Mouse (Mus musculus) forebrain, postnatal 0 days (tissue): ENCODE results near the gene Btk. TPM values are rescaled to one million over a fixed set of nuclear protein-coding genes. Genes with fewer than 3 reads are reported as not detected.
A peak's percentile ranks its signal among the peaks of the same experiment; 100 is the strongest.
"Not testable (repeated sequence)": the region's sequence is repeated elsewhere in the genome, so short reads cannot be mapped to it uniquely, and the experiment has no call there.

Experiments used
- ATAC-seq: fragments of 200-750 bp; cut with Nextera tagmentation; 2 replicates; pipeline ENCODE4 v1.8.0; 2017; ENCODE audit warnings: mild to moderate bottlenecking, moderate library complexity
- DNase-seq: peaks from one replicate; pipeline ENCODE4 v3.0.0-alpha.2; 2015
- H3K27ac ChIP-seq: fragments of 300-500 bp; sonication (generic); 2 replicates; pipeline ENCODE4 v1.5.1; 2014; ENCODE audit warnings: low read depth, mild to moderate bottlenecking, antibody characterized with exemption, low read length, moderate library complexity, mixed read lengths
- H3K27me3 ChIP-seq: fragments of 300-500 bp; sonication (generic); 2 replicates; pipeline ENCODE4 v1.6.1; 2014; ENCODE audit warnings: mild to moderate bottlenecking, low read length, mixed read lengths; ENCODE audit not compliant: insufficient read depth
- H3K36me3 ChIP-seq: fragments of 300-500 bp; sonication (generic); 2 replicates; pipeline ENCODE4 v1.6.1; 2014; ENCODE audit warnings: mild to moderate bottlenecking, moderate library complexity; ENCODE audit not compliant: insufficient read depth
- H3K4me1 ChIP-seq: fragments of 300-500 bp; sonication (generic); 2 replicates; pipeline ENCODE4 v1.6.1; 2014; ENCODE audit warnings: antibody characterized with exemption; ENCODE audit not compliant: insufficient read depth
- H3K4me2 ChIP-seq: fragments of 300-500 bp; sonication (generic); 2 replicates; pipeline ENCODE4 v1.6.1; 2014; ENCODE audit warnings: low read depth, mild to moderate bottlenecking, moderate library complexity
- H3K4me3 ChIP-seq: fragments of 300-500 bp; sonication (generic); 2 replicates; pipeline ENCODE4 v1.5.1; 2014; ENCODE audit warnings: low read depth, low read length, mixed read lengths
- H3K9ac ChIP-seq: fragments of 300-500 bp; sonication (generic); 2 replicates; pipeline ENCODE4 v1.6.1; 2014; ENCODE audit warnings: mild to moderate bottlenecking
- H3K9me3 ChIP-seq: fragments of 300-500 bp; sonication (generic); 2 replicates; pipeline ENCODE4 v1.6.1; 2016; ENCODE audit warnings: low read length
- CTCF ChIP-seq: sonication (generic); IDR thresholded peaks from 2 replicates; pipeline ENCODE4 v1.5.1; 2016; ENCODE audit warnings: antibody characterized with exemption, control low read depth, low read depth
- WGBS: fragments of 180-500 bp; shearing (Covaris S2); extraction: QIAGEN DNeasy Blood & Tissue Kit; methylation state at CpG from one replicate; pipeline ENCODE4 v1.1.7; 2014; 5-methylcytosine and 5-hydroxymethylcytosine counted together
- polyA plus RNA-seq: library from polyadenylated mRNA; unstranded; fragments of >200 nt; fragmentation: Nextera tagmentation; extraction: Ambion mirVana; gene quantifications from 2 replicates; pipeline ENCODE4 v1.2.1, GENCODE M21; 2015
- total RNA-seq: library from RNA; depleted of rRNA; stranded (reverse); fragments of >200 nt; gene quantifications from 2 replicates; pipeline ENCODE4 v1.2.3, GENCODE M21; 2014

Gene Btk
- total and polyA plus RNA-seq, 2 experiments from 2014 or later: 0.59 to 1.2 TPM

DNA sequence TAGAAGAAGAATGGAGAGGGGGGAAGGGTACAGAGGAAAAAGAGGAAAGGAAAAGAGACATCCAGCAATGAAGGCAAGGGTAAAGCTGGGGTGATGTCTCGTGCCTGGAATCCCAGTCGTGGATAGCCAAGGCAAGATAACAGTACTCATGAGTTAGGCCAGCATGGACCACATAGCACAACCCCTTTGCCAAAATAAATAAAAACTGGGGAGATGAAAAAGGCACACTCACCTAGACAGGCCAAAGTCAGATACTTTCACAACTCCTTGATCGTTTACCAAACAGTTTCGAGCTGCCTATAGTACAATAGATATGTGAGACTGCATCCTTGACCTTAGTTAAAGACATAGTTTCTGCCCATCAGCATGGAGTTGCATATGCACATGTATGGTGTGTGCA lies 36.0 kb downstream of the Btk start:
- WGBS: 91% methylated on average over 4 of the region's 4 CpGs
- Histone ChIP-seq H3K27me3 (no peaks in the 10 kb centered on the region), H3K27ac (no peak overlapping the region), H3K4me3 (no peak overlapping the region), H3K4me2 (no peak overlapping the region), H3K4me1 (no peaks in the 10 kb centered on the region), H3K9ac (no peak overlapping the region), H3K9me3 (no peaks in the 10 kb centered on the region), H3K36me3 (no peaks in the 10 kb centered on the region)
- TF ChIP-seq CTCF: no peak
- DNase-seq (no peak), ATAC-seq (no peak)

DNA sequence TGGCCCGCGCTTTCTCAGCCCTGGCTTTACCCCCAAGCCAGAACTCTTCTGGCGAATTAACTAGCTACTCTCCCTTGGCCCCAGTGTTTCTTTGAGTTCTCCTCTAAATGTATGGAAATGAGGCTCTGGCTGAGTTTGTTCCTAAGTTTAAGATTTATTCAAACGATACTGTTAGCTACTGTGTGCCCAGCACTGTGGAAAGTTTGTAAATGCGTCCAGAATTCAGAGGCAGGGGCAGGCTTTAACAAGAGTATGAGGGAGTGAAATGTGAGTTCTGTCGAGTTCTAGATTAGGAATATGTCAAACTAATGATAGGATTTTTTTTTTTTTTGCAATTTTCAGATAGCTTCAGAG lies 41.4 kb downstream of the Btk start:
- Histone ChIP-seq H3K27me3 (no peaks in the 10 kb centered on the region), H3K36me3 (no peaks in the 10 kb centered on the region), H3K9me3 (no peaks in the 10 kb centered on the region), H3K4me3 (peak overlapping the region; percentile 48), H3K4me2 (peak overlapping the region; percentile 56), H3K27ac (peak overlapping the region; percentile 69; the same call in 1 of the 2 replicates), H3K4me1 (no peaks in the 10 kb centered on the region), H3K9ac (peak overlapping the region; percentile 47)
- ATAC-seq (no peak), DNase-seq (no peak)
- no peak for TF ChIP-seq CTCF
- 25% methylated on average over 6 of the region's 6 CpGs for WGBS

DNA sequence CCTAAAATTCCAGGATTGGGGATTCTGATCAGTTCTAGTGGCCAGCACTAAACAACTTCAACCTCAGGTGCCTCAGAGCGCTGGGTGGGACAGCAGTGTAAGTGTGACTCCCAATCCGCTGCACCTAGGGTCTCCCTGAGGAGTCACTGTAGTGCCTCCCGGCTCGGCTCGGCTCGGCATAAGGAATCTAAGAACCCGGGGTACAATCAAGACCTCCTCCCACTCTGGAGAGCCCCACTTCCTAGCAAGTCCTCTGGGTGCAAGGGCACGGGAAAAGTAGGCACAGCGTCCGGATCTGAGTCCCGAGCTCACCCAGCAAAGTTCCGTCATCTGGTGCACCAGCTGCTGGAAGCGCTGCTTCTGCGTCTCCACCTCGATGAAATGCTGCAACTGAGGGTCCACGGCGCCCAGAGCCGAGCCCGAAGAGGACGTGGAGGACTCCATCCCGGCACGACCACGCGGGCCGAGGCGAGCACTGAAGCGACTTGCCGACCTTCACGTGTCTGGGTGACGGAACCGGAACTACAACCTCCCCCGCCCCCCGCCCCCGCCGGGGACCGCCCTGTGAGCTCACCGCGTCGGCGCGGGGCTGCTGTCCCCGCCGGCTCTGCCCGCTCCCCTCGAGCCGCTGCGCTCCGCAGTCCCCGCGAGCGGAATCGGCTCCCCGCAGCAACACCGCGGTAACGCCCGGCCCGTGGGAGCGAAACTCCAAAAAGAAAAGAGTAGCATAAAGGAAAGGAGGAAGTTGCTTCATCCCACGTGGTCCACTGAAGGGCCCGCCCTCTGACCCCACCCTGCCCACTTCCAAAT lies 42.0 kb downstream of the Btk start, which contains the start of gene Timm8a1:
Gene Timm8a1 (minus strand): TSS at position 721 of the 810 bp plus-strand sequence.
- Histone ChIP-seq H3K4me2 (peak within 1 kb of the TSS; percentile 56), H3K27me3 (no peaks in the 10 kb centered on the region), H3K9ac (peak within 1 kb of the TSS; percentile 47), H3K4me1 (no peaks in the 10 kb centered on the region), H3K27ac (peak within 1 kb of the TSS; percentile 69), H3K36me3 (no peaks in the 10 kb centered on the region), H3K4me3 (peak within 1 kb of the TSS; percentile 48), H3K9me3 (no peaks in the 10 kb centered on the region)
- peak; percentile 68 for DNase-seq
- ATAC-seq: peak; percentile 96
- WGBS: 30% methylated on average over 48 of the region's 61 CpGs
- TF ChIP-seq CTCF: no peak

DNA sequence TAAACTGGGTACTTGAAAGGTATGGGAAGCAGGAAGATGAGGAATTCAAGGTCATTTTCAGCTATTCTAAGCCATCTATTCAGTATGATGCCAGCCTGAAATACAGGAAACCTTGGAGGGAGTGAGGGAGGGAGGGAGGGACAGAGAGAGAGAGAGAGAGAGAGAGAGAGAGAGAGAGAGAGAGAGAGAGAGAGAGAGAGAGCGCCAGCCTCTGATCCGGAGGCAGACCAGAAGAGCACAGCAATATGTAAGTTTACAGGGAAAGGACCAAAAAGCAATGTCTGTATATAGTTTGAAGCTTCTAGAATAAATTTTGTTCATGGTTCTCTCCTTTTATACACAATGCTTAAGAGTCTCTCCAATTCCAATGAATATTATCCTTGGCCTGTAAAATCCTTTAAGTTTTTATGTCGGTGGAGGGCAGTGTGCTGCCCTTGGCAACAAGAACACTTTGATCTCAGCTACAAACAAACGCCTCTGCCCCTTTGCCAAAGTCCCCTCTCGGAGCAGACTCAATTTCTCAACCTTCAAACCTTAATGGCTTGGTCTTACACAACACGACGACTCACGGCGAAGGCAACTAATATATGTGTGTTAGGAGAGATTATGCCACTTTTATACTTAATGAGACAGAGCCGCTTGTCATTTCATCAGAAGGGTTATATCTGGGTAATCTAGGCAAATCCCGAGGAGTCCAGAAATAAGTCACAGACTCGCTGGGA lies 42.8 kb downstream of the Btk start:
- Histone ChIP-seq H3K4me3 (peak overlapping the region; percentile 48), H3K36me3 (no peaks in the 10 kb centered on the region), H3K4me1 (no peaks in the 10 kb centered on the region), H3K27ac (no peak overlapping the region), H3K9ac (peak overlapping the region; percentile 46), H3K4me2 (peak overlapping the region; percentile 56), H3K9me3 (no peaks in the 10 kb centered on the region), H3K27me3 (no peaks in the 10 kb centered on the region)
- TF ChIP-seq CTCF: no peak
- ATAC-seq (no peak), DNase-seq (no peak)
- WGBS: 36% methylated on average over 12 of the region's 12 CpGs

DNA sequence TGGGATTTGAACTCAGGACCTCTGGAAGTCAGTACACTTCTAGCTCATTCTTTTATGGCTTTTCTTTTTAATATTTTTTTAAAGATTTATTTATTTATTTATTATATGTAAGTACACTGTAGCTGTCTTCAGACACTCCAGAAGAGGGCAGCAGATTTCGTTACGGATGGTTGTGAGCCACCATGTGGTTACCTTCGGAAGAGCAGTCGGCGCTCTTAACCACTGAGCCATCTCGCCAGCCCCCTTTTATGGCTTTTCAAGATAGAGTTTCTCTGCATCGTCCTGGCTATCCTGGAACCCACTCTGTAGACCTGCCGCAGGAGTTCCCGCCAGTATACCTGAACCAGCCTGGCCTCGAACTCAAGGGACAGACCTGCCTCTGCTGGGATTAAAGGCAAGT lies 43.6 kb downstream of the Btk start:
- H3K9me3 ChIP-seq, DNase-seq, H3K4me1 ChIP-seq, ATAC-seq, H3K4me2 ChIP-seq, H3K27me3 ChIP-seq, H3K36me3 ChIP-seq, H3K9ac ChIP-seq, H3K27ac ChIP-seq, H3K4me3 ChIP-seq: not testable (repeated sequence)
- 92% methylated on average over 10 of the region's 10 CpGs for WGBS

DNA sequence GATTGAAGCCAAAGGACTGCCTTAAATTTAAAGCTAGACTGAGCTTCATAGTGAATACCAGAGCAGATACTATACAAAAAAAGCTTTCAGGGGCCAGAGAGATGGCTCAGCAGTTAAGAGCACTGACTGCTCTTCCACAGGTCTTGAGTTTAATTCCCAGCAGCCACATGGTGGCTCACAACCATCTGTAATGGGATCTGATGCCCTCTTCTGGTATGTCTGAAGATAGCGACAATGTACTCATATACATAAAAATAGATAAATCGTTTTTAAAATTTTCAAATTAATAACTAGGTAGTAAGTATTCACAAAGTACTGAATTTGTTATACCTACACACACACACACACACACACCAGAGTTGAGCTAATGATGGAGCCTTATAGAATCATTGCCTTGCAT lies 50.0 kb downstream of the Btk start:
- WGBS: 81% methylated on average over 2 of the region's 2 CpGs
- Histone ChIP-seq H3K9me3 (no peaks in the 10 kb centered on the region), H3K27ac (no peak overlapping the region), H3K36me3 (no peaks in the 10 kb centered on the region), H3K4me3 (no peak overlapping the region), H3K4me2 (no peak overlapping the region), H3K9ac (no peak overlapping the region), H3K27me3 (no peaks in the 10 kb centered on the region), H3K4me1 (no peaks in the 10 kb centered on the region)
- no peak for TF ChIP-seq CTCF
- ATAC-seq: no peak
- DNase-seq: no peak

DNA sequence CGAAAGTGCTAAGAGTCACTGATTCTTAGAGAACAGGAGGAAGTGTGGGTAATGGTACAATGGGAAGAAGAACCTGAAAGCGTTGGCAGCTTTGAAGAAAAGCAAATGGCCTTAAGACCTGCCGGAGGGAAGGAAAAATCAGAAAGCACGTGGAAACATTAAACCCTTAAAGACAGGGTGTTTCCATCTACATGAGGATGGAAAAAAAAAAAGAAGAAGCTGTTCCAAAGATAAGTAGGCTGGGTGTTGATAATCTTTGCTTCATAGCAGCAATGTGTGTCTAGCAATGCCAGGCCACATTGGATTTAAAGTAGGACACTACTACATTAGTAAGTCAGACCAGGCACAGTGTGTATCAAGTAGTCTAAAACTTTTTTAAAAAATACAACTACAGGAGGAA lies 58.1 kb downstream of the Btk start:
- no peaks in the 10 kb centered on the region for H3K9me3 ChIP-seq
- no peak for ATAC-seq
- 82% methylated on average over 4 of the region's 4 CpGs for WGBS

More for the DNA sequence above, 58.1 kb downstream of the Btk start:
- Histone ChIP-seq H3K27me3 (no peaks in the 10 kb centered on the region), H3K4me1 (no peaks in the 10 kb centered on the region), H3K27ac (no peak overlapping the region), H3K4me3 (no peak overlapping the region), H3K9ac (no peak overlapping the region), H3K4me2 (no peak overlapping the region), H3K36me3 (no peaks in the 10 kb centered on the region)
- no peak for TF ChIP-seq CTCF
- DNase-seq: no peak
